Mouse (Mus musculus): ENCODE data around the gene Pde4dip.

Pde4dip gene

DNA sequence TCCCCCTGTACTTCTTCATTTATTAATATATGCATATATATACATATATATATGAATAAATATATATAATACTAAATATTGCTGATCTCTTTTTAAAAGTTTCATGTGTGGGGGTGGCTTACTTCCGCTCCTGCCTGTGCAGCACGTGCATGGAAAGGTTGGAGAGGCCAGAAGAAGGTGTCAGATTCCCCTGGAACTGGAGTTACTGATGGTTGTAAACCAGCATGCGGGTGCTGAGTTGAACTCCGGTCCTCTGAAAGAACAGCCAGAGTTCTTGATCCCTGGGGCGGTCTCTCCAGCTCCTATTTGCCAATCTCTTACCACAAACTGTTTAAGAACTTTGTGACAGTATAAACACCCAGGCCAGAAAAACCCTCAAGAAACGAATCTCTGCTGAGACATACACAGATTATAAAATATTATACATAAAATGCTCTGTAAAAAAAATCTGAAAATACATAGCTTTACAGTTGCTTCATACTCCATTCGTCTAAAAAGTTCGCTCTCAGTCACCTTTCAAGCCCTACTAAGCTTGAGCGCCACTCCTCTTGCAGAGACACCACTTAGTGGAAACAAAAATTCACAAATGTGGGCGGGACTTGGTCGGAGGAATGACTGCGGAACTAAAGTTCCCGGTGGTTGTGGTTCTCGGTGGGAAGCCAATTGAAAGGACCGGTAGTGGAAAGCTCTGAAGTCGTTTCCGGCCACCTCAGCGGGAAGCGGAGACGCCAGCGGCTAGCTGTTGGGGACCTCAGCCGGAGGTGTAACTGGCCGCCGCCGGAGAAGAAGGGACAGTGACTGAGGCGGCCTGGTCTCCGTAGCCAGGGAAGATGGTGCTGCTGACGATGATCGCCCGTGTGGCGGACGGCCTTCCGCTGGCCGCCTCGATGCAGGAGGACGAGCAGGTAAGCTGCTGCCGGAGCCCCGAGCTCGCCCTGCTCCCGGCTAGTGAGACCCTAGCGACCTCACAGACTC, 12.3 kb upstream of the Pde4dip start, which contains the start of gene Sec22b:
Gene Sec22b (plus strand): TSS at position 675 of the 975 bp plus-strand sequence.
- DNase-seq (ENCODE audit: low spot score in 2 of 2) = peak; percentile 83 to 85

DNA sequence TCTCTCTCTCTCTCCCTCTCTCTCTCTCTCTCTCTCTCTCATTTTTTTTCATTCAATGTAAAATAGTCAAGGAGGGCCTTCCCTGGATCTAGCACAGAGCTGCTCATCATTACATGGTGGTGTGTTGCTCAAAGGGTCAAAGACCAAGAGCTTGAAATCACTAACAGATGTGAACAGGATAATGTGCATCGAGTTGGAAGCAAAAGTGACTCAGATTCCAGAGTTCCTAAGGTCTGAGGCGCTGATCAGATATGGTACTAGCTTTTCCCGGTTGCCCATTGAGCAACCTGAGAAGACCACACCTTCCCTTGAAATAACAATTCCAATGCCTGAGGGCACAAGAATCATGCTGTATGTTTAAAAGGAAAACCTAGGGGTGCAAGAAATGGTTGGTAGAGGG, 9.9 kb upstream of the Pde4dip start:
- DNase-seq (ENCODE audit: low spot score in 2 of 2) = no peak

DNA sequence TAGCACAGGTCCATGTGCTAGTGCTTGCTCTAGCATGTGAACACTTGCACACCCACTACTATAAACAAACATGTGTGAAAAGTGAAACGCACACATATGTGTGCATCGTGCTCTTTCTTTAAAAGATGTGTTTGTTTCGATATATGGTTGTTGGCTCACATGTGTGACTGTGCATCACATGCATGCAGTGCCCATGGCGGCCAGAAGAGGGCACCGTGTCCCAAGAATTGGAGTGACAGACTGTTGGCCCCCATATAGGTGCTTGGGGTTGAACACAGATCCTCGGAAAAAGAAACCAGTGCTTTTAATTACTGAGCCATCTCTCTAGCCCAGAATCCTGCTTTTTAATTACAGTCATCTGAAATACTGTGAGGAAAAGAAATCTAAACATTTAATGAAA, 6.2 kb upstream of the Pde4dip start:
- DNase-seq (ENCODE audit: low spot score in 2 of 2) = no peak

DNA sequence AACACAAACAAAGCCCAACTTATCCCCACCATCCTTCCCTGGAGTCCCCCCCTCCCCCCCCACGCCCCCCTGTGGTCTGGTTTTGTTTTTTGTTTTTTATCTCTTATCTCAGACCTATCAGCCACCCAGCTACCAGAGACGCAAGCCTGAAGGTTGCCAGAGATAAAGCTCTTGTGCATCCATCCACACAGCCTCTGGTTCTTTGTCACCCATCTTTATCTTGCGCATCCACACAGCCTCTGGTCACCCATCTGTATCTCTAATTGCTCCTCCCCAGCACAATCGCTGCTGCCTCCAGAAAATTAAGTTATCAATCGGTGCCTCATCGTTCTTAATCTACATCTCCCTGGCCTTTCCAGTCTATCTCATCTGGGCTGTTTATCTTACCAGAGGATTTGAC, 1.7 kb upstream of the Pde4dip start:
- DNase-seq (ENCODE audit: low spot score in 2 of 2) = no peak

DNA sequence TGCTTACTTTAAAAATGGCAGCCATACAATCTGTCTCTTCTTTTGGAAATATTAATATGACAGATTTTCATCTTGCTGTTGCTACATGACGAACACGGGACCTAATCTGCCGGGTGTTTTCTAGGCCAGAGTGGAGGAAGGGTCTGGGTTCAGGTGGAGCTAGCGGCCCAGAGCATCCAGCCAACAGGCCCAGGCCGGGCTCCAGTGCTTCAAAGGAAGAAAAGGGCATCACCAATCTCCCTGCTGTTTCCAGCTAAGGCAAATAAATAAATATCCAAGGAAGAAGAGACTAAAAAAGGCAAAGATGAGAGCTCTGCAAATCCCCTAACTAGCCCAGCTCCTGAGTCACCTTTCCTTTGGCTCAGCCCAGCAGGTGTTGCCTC, 731 bp downstream of the Pde4dip start:
- no peak for DNase-seq (ENCODE audit: low spot score in 2 of 2)

DNA sequence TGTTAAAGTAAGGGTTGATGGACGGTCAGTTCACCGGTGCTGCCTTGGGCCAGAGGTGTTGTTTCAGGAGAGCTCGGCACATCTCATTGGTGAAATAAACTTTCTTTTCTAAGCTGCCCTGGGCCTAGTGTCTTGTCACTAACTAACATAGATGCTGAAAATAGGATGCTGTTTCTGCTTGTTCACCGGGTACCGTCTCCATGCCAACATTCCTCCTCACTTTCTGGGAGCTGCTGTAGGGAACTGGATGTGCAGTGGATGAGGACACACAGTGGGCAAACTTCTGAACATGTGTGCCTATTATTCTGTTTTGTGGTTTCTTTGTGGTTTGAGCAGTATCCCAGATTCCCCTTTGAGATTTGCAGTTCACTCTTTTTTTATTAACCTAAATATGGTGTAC, 6.9 kb downstream of the Pde4dip start:
- no peak for DNase-seq (ENCODE audit: low spot score in 2 of 2)

DNA sequence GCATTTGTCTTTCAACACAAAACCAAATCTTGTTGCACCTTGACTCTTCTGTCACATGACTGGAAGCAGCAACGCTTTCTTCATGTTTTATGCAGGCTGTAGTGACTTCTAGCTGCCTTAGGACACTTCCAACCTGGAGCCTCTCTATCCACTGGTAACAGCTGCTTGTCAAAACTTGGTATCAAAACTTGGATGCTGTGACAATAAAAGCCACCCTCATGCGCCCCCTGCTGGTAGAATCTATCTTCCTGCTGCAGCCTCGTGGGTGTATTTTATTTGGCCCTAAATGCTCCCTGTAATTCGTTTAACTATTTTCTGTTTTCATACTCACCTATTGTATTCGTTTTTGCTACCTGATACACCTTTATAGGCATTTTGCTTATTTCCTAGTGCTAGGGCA, 9.3 kb downstream of the Pde4dip start:
- DNase-seq (ENCODE audit: low spot score in 2 of 2) = peak; percentile 50 to 82

DNA sequence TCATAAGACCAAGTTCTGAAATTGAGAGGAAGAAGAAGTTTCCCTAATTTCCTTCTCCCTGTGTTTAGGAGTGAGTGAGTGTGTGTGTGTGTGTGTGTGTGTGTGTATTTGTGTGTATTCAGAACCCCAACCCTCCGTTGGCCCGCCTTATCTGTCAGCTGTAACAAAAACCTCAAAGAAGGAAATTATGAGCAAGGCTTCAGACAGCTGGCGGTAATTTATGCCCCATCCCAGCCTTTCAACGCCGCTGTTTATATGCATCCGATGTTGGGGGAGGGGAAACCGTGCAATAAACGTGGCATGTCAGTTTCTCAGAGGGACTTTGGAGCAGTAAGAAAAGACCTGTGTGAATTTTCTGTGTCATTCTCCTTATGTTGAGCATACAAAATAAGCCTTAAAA, 12.2 kb downstream of the Pde4dip start:
- no peak for DNase-seq (ENCODE audit: low spot score in 2 of 2)

DNA sequence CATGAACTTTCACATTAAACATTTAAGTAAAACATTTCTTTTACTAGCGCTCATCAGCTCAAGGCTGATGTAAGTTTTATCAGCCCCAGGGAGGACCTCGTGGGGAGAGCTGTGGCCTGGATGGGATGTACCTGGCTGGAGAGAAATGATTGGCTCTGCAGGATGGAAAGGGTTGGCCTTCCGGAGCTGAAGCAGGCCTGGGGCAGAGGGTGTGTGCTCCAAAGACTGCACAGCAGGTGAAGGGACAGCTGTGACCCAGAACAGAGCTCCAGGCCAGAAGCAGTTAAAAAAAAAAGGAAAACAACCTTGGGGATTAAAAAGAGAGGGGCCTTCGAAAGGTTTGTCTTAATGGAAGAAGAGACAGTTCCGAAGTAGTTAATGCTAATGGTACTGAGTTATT, 13.7 kb downstream of the Pde4dip start:
- no peak for DNase-seq (ENCODE audit: low spot score in 2 of 2)

DNA sequence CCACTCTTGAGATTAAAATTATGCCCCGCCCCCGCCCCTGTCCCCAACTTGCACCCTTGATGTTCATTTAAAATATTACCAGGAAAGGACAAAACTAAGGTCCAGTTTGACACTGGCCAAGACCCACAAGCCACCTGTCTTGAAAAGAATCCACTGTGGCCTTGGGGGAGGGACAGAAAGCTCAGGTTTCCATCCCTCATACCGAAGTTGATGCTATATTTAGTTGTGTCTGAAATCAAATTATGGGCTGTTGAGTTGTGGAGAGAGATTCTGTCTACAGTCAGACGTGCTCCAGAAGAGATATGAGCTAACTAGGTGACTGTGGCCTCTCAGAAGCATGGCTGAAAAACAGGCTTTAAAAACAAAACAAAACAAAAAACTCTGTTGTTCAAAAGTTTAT, 18.8 kb downstream of the Pde4dip start:
- DNase-seq (ENCODE audit: low spot score in 2 of 2) = no peak

DNA sequence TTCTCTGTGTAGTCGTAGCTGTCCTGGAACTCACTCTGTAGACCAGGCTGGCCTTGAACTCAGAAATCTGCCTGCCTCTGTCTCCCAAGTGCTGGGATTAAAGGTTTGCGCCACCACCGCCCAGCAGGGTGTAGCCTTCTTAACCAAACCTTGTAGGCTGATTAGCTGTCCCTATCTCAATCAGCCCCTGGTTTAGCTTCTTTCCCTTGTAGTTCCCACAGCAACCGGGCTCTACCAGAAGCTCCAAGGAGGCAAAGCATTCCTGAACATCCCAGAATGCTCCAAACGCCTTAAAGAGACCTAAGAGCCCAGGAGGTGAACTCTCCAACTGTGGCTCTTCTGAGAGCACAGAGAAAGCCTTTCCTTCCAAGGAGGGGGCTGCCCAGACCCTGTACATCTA, 19.8 kb downstream of the Pde4dip start:
- DNase-seq (ENCODE audit: low spot score in 2 of 2) = no peak

DNA sequence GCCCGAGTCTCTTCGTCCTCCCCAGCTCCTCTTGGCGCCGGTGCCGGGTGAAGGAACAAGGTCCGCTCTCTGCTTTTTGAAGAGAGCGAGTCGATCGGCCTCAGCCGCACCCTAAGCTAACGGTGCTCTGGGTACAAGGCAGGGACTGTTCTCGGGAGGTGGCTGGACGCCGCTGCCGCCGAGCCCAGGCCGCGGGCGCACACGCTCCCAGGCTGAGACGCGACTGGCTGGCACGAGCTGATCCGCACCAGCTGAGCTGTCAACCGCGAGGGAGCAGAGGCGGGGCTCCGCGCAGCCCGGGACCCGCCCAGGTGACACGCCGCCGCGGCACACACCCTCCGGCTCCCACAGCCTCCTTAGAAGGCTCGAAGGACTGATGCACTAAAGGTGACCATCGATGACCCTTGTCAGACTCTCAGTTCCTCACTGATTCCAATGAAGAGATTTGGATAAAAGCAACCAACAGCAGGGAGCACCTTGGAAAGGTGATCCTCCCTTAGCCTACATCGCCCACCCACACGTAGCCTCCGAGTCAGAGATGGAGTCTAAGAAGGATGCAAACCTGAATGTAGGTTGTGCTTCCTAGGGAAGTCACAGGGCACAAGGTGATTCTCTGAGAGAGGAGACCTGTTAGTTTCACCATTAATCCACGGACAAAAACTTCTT, 20.4 kb downstream of the Pde4dip start:
- peak in 1 of 2 experiments; percentile 34 for DNase-seq (ENCODE audit: low spot score in 2 of 2)

DNA sequence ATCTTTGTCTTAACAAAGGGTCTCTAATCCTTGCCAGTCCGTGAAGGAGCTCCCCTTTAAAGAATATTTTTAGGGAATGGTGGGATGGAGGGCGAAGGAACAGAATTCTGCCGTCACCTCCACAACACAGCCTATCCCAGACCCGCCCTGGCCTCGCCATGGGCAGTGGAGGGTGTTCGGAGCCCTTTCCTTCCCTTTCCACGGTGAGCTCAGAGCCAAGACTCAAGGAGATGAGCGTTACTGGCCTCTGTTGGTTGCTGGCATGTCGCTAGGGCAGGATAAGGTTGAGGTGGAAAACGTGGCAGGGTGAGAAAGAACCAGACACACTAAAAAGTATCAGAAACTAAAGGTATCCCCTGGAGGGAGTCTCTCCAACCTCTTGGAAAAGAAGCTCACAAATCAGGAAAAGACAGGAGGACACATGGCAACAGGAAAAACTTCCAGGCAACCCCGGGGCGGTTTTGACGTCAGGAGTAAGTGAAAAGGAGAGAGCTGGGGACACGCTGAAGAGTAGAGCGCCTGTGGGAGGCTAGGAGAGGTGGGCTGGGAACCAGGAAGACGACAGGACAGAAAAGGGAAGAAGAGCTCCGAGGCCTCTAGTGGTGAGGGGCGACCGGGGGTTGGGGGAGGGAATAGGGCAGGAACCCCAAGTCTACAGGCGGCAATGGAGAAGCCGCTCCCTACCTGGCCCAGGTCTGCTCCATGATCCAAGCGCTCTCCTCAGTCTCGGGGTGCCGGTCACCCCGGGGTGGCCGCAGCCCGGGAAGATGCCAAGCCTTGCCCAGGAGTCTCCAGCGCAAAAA, 21.1 kb downstream of the Pde4dip start:
- no peak for DNase-seq (ENCODE audit: low spot score in 2 of 2)

DNA sequence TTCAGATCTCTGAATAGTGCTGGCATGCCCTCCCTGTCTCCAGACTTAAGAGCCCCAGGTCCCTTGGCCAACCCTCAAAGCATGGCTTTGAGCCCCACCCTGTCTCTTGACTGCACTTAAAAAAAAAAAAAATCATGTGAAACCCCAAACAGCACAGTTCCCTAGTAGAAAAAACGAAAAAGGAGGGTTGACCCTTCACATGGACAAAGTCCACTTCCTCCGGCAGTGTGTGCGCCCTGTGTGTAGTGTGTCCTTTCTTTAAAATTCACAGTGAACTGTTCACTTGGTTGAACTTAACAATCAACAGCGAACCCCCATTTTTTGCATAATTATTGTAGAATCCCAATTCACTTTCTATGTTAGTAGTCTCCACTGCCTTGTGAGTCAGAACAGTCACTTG, 21.8 kb downstream of the Pde4dip start:
- no peak for DNase-seq (ENCODE audit: low spot score in 2 of 2)

DNA sequence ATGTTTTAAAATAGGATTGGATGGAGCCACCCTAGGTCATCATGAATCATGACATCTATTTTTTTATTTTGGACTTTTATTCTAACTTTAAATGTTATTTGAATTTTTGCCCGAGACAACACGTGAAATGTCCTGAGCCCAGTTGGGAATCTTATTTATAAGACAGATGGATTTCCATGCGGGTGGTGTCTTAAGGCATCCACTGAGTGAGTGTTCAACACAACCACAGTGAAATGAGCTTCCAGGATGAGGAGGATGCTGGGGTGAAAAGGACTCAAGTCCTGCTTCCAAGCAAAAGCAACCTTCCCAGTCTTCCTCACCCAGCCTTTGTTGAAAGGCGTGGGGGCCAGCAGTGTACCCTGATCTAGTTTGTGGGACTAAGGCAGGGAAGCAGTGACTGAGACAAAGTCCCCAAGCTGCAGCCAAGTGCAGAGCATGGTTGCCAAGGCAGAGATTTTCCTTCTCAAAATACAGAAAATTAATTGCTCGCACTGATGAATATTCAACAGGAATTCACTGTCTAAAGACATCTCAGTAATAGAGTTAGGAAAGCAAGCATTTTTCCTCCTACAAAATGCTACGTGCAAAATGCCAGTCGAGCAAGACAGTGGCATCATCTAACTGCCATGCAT, 27.6 kb downstream of the Pde4dip start:
- DNase-seq (ENCODE audit: low spot score in 2 of 2) = no peak

DNA sequence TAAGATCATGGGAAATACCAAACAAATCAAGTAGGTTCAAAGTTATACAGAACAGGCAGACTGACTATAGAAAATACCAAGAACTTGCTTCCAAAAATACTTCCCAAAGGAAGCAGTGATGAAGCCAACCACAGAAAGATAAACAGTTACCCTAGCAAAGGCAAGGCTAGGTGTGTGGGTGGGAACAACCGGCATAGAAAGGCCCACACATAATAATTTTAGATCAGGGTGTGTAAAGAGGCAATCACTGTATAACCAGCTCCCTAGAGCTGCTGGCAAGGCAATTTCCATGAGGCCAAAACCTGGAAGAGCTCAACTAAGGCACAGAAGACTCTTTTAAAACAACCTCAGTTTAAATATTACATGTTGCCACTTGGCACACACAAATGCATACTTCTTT, 29.1 kb downstream of the Pde4dip start:
- DNase-seq (ENCODE audit: low spot score in 2 of 2) = no peak

DNA sequence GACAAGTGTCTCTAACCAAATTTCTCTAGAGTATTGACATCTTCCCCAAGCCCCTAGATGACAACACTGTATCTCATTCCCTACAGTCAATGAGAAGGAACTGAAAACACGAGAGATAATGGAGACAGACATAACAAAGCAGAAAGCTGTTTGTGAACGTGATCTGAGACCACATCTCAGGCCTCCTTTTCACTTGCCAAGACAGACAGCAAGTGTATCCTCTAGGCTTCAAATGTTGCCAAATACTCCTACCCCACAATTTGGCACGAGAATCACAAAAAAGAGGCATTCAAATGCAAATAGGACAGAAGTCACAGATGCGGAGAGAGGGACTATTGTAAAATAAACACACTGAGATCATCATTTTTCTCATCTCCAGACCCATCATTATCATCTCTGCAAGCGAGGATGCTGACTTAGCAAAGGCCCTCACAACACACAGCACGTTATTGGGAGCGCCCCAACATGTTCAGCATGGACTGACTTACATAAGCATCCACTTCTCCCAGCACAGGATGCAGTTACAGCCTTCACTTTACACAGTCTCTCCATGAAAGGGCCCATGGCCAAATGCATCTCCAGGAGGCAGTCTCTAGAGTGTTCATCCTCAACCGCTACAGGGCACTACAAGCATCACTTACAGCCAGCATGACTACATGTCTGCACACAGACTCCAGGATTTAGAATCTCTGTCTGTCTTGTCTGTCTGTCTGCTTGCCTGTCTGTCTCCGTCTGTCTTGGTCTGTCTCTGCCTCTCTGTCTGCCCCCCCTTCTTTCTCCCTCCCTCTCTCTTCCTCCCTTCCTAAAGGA, 33.7 kb downstream of the Pde4dip start:
- DNase-seq (ENCODE audit: low spot score in 2 of 2) = no peak

DNA sequence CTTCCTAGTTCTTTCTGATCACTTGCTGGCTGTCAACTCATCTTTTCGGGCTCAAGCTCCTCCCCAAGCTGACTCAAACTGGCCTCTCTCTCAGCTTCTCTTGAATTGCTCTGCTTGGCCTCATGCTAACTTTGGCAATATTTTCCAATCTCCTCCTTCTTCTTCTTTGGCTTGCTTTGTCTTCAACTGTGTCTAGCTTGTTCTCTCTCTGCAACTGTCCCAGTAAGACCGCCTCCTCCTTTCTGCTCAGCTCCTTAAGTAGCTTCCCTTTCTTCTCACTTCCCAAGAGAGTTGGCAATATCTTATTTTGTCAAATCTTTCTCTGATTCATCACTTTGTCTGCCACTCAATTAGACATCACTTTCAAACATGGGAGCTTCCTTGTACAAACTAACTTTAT, 36.7 kb downstream of the Pde4dip start:
- DNase-seq (ENCODE audit: low spot score in 2 of 2) = no peak

DNA sequence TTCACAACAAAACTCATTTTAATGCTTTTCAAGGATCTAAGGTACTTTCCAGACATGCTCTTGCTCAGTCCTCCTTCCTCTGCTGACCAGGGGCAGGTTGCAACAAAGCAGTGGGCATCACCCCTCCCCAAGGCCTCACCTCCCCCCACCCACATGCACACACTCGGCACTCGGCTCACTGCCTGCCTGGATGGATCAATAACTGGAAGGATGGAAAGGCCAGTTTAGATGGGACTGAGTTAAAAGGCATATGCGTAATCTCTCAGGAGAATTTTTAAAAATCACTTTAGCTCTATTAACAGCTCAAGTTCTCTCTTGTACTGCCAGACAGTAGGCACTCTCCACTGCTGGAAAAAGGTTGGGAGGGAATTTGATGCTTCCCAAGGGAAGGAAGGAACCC, 40.9 kb downstream of the Pde4dip start:
- no peak for DNase-seq (ENCODE audit: low spot score in 2 of 2)

DNA sequence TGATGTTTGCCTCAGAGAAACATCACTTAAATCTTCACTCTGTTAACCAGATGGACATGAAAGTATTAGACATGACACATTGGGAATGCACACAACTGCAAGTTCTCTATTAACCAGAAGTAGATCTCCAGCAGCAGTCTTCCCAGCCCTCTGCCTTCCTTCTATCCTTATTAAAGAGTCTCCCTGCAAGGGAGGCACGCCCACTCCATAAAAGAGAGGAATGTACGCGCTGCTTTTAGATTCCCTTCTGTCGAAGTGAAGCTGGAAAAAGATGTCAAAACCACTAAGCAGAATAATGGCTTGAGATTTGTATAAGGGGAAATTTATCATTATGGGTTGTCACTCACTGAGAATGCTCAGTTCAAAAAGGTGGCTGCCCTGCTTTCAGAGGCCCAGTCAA, 42.1 kb downstream of the Pde4dip start:
- peak in 1 of 2 experiments; percentile 25 for DNase-seq (ENCODE audit: low spot score in 2 of 2)

DNA sequence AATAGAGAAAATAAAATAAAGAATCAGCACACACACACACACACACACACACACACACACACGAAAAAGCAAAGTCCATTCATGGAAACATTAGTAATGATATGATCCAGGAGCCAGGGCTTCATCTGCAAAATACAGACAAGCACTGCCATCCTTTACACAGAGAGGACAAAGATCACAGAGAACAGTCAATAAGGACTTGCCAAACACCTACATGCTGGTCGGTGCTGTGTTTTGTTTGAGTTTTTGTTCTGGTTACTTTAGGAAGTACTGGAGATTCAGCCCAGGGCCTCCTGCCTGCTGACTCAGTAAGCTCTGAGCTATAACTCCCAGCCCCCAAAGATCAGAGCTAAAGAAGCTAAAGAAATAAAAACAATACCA, 43.7 kb downstream of the Pde4dip start:
- DNase-seq (ENCODE audit: low spot score in 2 of 2) = no peak
